Mouse (Mus musculus): Measurements from ENCODE around the gene Epop.

DNA sequence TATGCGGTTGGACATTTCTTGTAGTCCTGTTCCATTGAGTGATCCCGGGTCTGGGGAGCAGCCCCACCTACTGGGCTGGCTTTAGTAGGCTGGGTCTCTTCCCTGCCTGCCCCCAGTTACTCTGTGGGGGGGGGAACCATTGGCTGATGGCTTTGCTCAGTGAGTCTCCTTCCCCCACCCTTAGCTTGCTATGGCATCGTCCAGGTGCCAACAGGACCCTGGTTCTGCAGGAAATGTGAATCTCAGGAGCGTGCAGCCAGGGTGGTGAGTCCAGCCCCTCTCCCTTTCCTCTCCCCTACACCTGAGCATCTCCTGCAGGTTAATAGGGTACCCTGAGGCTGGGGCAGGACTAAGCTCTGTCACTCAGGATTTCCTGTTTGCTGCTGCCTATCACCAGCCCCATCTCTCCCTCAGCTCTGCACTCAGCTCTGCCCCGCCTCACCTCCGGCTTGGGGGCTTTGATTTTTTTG lies 35.3 kb upstream of the Epop start:
- no peak for TF ChIP-seq CTCF (IDR thresholded peaks at IDR 0.05; ENCODE audit: extremely low read depth, insufficient read length, insufficient replicate concordance, low read depth, low read length)
- no peak for TF ChIP-seq POLR2A (IDR thresholded peaks at IDR 0.05; ENCODE audit: low read depth, low read length)
